Comparison of ENCODE assay signal across 8 mouse cellular contexts in genomic region chr15:80013256-80014030, GRCm38 (mm10). TPM values are rescaled to one million over a fixed set of nuclear protein-coding genes. Genes with fewer than 3 reads are reported as not detected.
A peak's percentile ranks its signal among the peaks of the same experiment; 100 is the strongest.
DNase-seq lines count a peak whose midpoint lies in the region; ATAC-seq lines count a peak whose summit lies in the region.

No protein-coding gene starts in this region.

- H3K36me3 ChIP-seq in intestine, embryonic 14.5 days (ENCODE audit: control insufficient read depth, insufficient read depth, low read length), result no peaks in the 10 kb centered on the region
- H3K36me3 ChIP-seq in liver, embryonic 16.5 days (ENCODE audit: control insufficient read depth, insufficient read depth), result no peaks in the 10 kb centered on the region

- H3K4me2 ChIP-seq in intestine, embryonic 14.5 days (ENCODE audit: low read length), result peak overlapping the region; percentile 92
- peak overlapping the region; percentile 71 for H3K4me2 ChIP-seq in liver, embryonic 16.5 days (ENCODE audit: low read depth, low read length)

- DNase-seq in adrenal gland, adult (ENCODE audit: inconsistent age in 2 of 2, low spot score in 1 of 2), result peak; percentile 75 to 85
- DNase-seq in adrenal gland, adult 8-10 months, result no peak
- DNase-seq in ovary, postnatal 36 days (ENCODE audit: low spot score), result peak; percentile 38
- no peak for DNase-seq in ovary, adult 18-20 months (ENCODE audit: low spot score)
- DNase-seq in intestine, embryonic 14.5 days (ENCODE audit: low spot score), result peak; percentile 83
- DNase-seq in urinary bladder, postnatal 4 days (ENCODE audit: low spot score in 2 of 2), result no peak
- DNase-seq in spleen, adult 12 weeks (ENCODE audit: low spot score), result no peak

- peak overlapping the region; percentile 57 for H3K4me3 ChIP-seq in intestine, embryonic 14.5 days (ENCODE audit: low read depth, low read length)
- H3K4me3 ChIP-seq in liver, embryonic 16.5 days (ENCODE audit: low read depth, low read length), result peak overlapping the region; percentile 54

- H3K9me3 ChIP-seq in intestine, embryonic 14.5 days (ENCODE audit: control insufficient read depth, low read length), result no peaks in the 10 kb centered on the region
- H3K9me3 ChIP-seq in liver, embryonic 16.5 days (replicated peaks; ENCODE audit: control insufficient read depth, low read length), result no peaks in the 10 kb centered on the region

- peak overlapping the region; percentile 83 for H3K27ac ChIP-seq in intestine, embryonic 14.5 days (ENCODE audit: low read depth)
- no peak overlapping the region for H3K27ac ChIP-seq in liver, embryonic 16.5 days (ENCODE audit: low read length)

- peaks cover 14% of the 10 kb centered on the region for H3K4me1 ChIP-seq in intestine, embryonic 14.5 days (replicated peaks; ENCODE audit: control insufficient read depth, insufficient read depth, low read length)
- no peaks in the 10 kb centered on the region; the same call in none of the 2 replicates for H3K4me1 ChIP-seq in liver, embryonic 16.5 days (ENCODE audit: control insufficient read depth, low read depth, low read length)

- 3% methylated on average over 36 of the region's 36 CpGs for WGBS in intestine, embryonic 14.5 days
- WGBS in liver, embryonic 16.5 days (ENCODE audit: insufficient replicate concordance), result 0% methylated on average over 33 of the region's 36 CpGs

- peak; percentile 57 for ATAC-seq in intestine, embryonic 14.5 days (replicated peaks; ENCODE audit: low FRiP score, low TSS enrichment, low read depth)
- peak; percentile 43; the same call in 1 of the 2 replicates for ATAC-seq in liver, embryonic 16.5 days (ENCODE audit: low read depth)

- peaks cover 61% of the 10 kb centered on the region for H3K27me3 ChIP-seq in intestine, embryonic 14.5 days (replicated peaks; ENCODE audit: control insufficient read depth, insufficient read depth, low read length)
- H3K27me3 ChIP-seq in liver, embryonic 16.5 days (ENCODE audit: control insufficient read depth, insufficient read depth, low read depth, low read length), result peaks cover 60% of the 10 kb centered on the region

- peak overlapping the region; percentile 69 for H3K9ac ChIP-seq in intestine, embryonic 14.5 days (ENCODE audit: low read length)
- H3K9ac ChIP-seq in liver, embryonic 16.5 days (ENCODE audit: low read depth, low read length), result peak overlapping the region; percentile 41

RNA-seq across cellular contexts. Expression of gene Pdgfb, which starts 1.3 kb away (rescaled TPM):
- total RNA-seq in adrenal gland, adult 8-10 months (2022), result 10 to 100 TPM; 42.7 to 52.9 (median 43.2) TPM
- 6.6 and 8.1 TPM in 2 replicates for polyA plus RNA-seq in intestine, embryonic 14.5 days (2014; fragmentation: Nextera tagmentation; extraction: Ambion mirVana)
- 0.40 and 0.47 TPM in 2 replicates for polyA plus RNA-seq in liver, embryonic 16.5 days (2015; fragmentation: Nextera tagmentation; extraction: Ambion mirVana)

RNA-seq across cellular contexts. Expression of gene Cbx7, which starts 42.5 kb away (rescaled TPM):
- 10 to 100 TPM; 27.5 to 51.1 (median 40.9) TPM for total RNA-seq in adrenal gland, adult 8-10 months (2022)
- 4.6 and 6.2 TPM in 2 replicates for polyA plus RNA-seq in intestine, embryonic 14.5 days (2014; fragmentation: Nextera tagmentation; extraction: Ambion mirVana)
- polyA plus RNA-seq in liver, embryonic 16.5 days (2015; fragmentation: Nextera tagmentation; extraction: Ambion mirVana), result 1.2 TPM in 2 replicates

Comparison
In these comparisons a context has a peak if more than half of its experiments do, and no peak if none do; other contexts are left out.
1. DNase-seq: peak in adrenal gland, adult (2 of 2), ovary, postnatal 36 days (single experiment) and intestine, embryonic 14.5 days (single experiment); none in adrenal gland, adult 8-10 months (single experiment), ovary, adult 18-20 months (single experiment), urinary bladder, postnatal 4 days (0 of 2) and spleen, adult 12 weeks (single experiment).